Mouse (Mus musculus) heart, embryonic 11.5 days (tissue): ENCODE measurements at regions not wholly inside any gene's neighbourhood (a gene's known extent, or its start where the extent isn't known, plus 50 kb on each side); places are given as distances from the start of the nearest gene placed in this dataset.
"Not testable (repeated sequence)": the region's sequence is repeated elsewhere in the genome, so short reads cannot be mapped to it uniquely, and the experiment has no call there.

Source experiments
- ATAC-seq: fragments of 200-750 bp; cut with Nextera tagmentation; replicated peaks from 2 replicates; pipeline ENCODE4 v1.8.0; 2017; ENCODE audit warnings: moderate library complexity; ENCODE audit not compliant: insufficient number of reproducible peaks, low FRiP score, low TSS enrichment
- H3K27ac ChIP-seq: fragments of 300-500 bp; sonication (generic); 2 replicates; pipeline ENCODE4 v1.5.1; 2014; ENCODE audit warnings: mild to moderate bottlenecking, low read depth, low read length
- H3K27me3 ChIP-seq: fragments of 300-500 bp; sonication (generic); 2 replicates; pipeline ENCODE4 v1.6.1; 2014; ENCODE audit warnings: mild to moderate bottlenecking, low read length, mixed read lengths; ENCODE audit not compliant: control insufficient read depth, insufficient read depth
- H3K36me3 ChIP-seq: fragments of 300-500 bp; sonication (generic); 2 replicates; pipeline ENCODE4 v1.6.1; 2014; ENCODE audit warnings: mild to moderate bottlenecking, low read length, moderate library complexity, mixed read lengths; ENCODE audit not compliant: control insufficient read depth, insufficient read depth
- H3K4me1 ChIP-seq: fragments of 300-500 bp; sonication (generic); 2 replicates; pipeline ENCODE4 v1.6.1; 2014; ENCODE audit warnings: low read length; ENCODE audit not compliant: control insufficient read depth, insufficient read depth
- H3K4me2 ChIP-seq: fragments of 300-500 bp; sonication (generic); 2 replicates; pipeline ENCODE4 v1.6.1; 2014; ENCODE audit warnings: mild to moderate bottlenecking, moderate library complexity
- H3K4me3 ChIP-seq: fragments of 300-500 bp; sonication (generic); 2 replicates; pipeline ENCODE4 v1.5.1; 2014; ENCODE audit warnings: low read depth, low read length
- H3K9ac ChIP-seq: fragments of 300-500 bp; sonication (generic); 2 replicates; pipeline ENCODE4 v1.6.1; 2014; ENCODE audit warnings: mild to moderate bottlenecking, low read depth, low read length, moderate library complexity
- H3K9me3 ChIP-seq: fragments of 300-500 bp; sonication (generic); replicated peaks from 2 replicates; pipeline ENCODE4 v1.6.1; 2016; ENCODE audit warnings: low read length; ENCODE audit not compliant: control insufficient read depth
- WGBS: fragments of 180-500 bp; shearing (Covaris S2); extraction: QIAGEN DNeasy Blood & Tissue Kit; methylation state at CpG from one replicate; pipeline ENCODE4 v1.1.7; 2014; ENCODE audit not compliant: insufficient replicate concordance; 5-methylcytosine and 5-hydroxymethylcytosine counted together

GRCm38 (mm10) chr12:33496306-33496705 lies 66.9 kb downstream of the Twistnb start:
- H3K27me3 ChIP-seq = no peaks in the 10 kb centered on the region
- H3K4me1 ChIP-seq = no peaks in the 10 kb centered on the region
- ATAC-seq = no peak
- WGBS = 77% methylated on average over 9 of the region's 9 CpGs
- H3K36me3 ChIP-seq = no peaks in the 10 kb centered on the region
- H3K27ac ChIP-seq = no peak overlapping the region
- H3K9ac ChIP-seq = no peak overlapping the region
- H3K4me3 ChIP-seq = no peak overlapping the region
- no peak overlapping the region for H3K4me2 ChIP-seq
- no peaks in the 10 kb centered on the region for H3K9me3 ChIP-seq

DNA sequence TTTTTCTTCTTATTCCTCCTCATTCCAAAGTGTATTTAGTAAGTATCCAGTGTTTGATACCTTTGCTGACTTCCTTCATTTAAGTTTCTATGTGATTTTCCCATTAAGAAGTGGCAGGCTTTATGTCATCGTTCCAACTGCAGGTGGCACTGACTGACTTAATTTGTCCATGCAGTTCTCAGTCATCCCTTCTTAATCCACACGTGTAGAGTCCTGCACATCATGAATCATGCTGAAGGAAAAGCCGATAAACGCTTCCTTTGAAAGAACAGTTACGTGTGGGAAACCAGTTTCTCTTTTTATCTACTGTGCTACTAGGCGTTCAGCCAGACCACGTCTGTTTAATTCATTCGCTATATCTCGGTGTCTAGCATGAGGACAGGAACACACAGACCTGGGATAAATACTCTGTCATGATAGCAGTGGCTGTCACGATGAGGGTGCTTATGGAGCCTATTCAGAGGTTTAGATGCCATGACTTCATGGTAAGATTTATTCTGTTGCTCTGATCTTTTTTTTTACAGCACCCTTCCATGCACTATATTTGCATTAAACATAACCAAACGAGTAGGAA lies 68.0 kb downstream of the Twistnb start:
- Histone ChIP-seq H3K4me3 (no peak overlapping the region), H3K9ac (no peak overlapping the region), H3K9me3 (no peaks in the 10 kb centered on the region), H3K27ac (no peak overlapping the region), H3K4me1 (no peaks in the 10 kb centered on the region), H3K36me3 (no peaks in the 10 kb centered on the region), H3K4me2 (no peak overlapping the region), H3K27me3 (no peaks in the 10 kb centered on the region)
- WGBS = 45% methylated on average over 11 of the region's 11 CpGs
- no peak for ATAC-seq

GRCm38 (mm10) chr12:33541566-33541965 lies 112.1 kb downstream of the Twistnb start:
- ATAC-seq = no peak
- Histone ChIP-seq H3K4me3 (no peak overlapping the region), H3K9ac (no peak overlapping the region), H3K4me2 (no peak overlapping the region), H3K36me3 (no peaks in the 10 kb centered on the region), H3K27ac (no peak overlapping the region), H3K9me3 (no peaks in the 10 kb centered on the region), H3K4me1 (no peaks in the 10 kb centered on the region), H3K27me3 (no peaks in the 10 kb centered on the region)
- 98% methylated on average over 7 of the region's 7 CpGs for WGBS

GRCm38 (mm10) chr12:33551660-33552059 lies 122.2 kb downstream of the Twistnb start:
- not testable (repeated sequence) for H3K27me3 ChIP-seq, H3K9ac ChIP-seq, H3K4me3 ChIP-seq, H3K36me3 ChIP-seq, H3K9me3 ChIP-seq, H3K27ac ChIP-seq, H3K4me1 ChIP-seq, H3K4me2 ChIP-seq, ATAC-seq
- 47% methylated on average over 7 of the region's 7 CpGs for WGBS

DNA sequence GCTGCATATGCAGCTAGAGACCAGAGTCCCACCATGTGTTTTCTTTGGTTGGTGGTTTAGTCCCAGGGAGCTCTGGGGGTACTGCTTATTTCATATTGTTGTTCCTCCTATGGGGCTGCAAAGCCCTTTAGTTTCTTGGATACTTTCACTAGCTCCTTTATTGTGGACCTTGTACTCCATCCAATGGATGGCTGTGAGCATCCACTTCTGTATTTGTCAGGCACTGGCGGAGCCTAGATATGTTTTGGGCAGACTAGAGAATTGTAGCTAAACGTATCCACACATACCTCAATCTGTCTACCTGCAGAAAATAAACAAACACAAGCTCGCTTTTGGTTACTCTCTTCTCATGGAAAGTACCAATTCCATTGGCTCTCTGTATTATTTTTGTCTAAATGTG lies 122.8 kb downstream of the Twistnb start:
- no peak for ATAC-seq
- H3K4me1 ChIP-seq = no peaks in the 10 kb centered on the region

GRCm38 (mm10) chr12:33552651-33553050 lies 123.2 kb downstream of the Twistnb start:
- H3K36me3 ChIP-seq = no peaks in the 10 kb centered on the region
- no peak overlapping the region for H3K4me2 ChIP-seq
- 89% methylated on average over 5 of the region's 5 CpGs for WGBS
- no peaks in the 10 kb centered on the region for H3K9me3 ChIP-seq
- H3K9ac ChIP-seq = no peak overlapping the region
- no peak for ATAC-seq
- H3K4me1 ChIP-seq = no peaks in the 10 kb centered on the region
- no peaks in the 10 kb centered on the region for H3K27me3 ChIP-seq
- no peak overlapping the region for H3K27ac ChIP-seq
- H3K4me3 ChIP-seq = no peak overlapping the region

More for the DNA sequence above, 122.8 kb downstream of the Twistnb start:
- no peaks in the 10 kb centered on the region for H3K9me3 ChIP-seq
- WGBS = 83% methylated on average over 3 of the region's 3 CpGs
- H3K27me3 ChIP-seq = no peaks in the 10 kb centered on the region
- no peak overlapping the region for H3K4me3 ChIP-seq
- H3K36me3 ChIP-seq = no peaks in the 10 kb centered on the region
- no peak overlapping the region for H3K4me2 ChIP-seq
- no peak overlapping the region for H3K27ac ChIP-seq
- H3K9ac ChIP-seq = no peak overlapping the region

DNA sequence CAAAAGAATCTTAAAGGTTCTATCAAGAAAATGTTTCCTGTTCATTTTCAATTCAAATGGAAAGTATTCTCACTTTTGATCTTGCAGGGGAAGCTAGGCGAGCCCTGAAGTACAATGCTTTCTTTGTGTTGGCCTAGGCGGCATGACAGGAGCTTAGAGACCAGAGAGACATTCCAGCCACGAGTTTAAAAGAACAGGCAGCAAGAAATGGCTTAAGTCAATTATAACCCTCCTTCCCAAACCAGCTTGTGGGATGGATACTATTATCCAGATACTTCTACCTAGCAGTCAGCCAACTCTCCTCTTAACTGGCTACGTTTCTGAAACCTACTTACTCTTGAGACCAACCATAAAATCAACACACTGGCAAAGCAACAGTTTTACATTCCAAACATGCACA lies 124.3 kb downstream of the Twistnb start:
- 40% methylated on average over 4 of the region's 4 CpGs for WGBS
- no peaks in the 10 kb centered on the region for H3K36me3 ChIP-seq
- no peaks in the 10 kb centered on the region for H3K27me3 ChIP-seq
- no peak overlapping the region for H3K4me2 ChIP-seq
- no peak for ATAC-seq
- no peak overlapping the region for H3K9ac ChIP-seq
- H3K27ac ChIP-seq = 0 out of 2 replicates have a peak overlapping the region, but pooled peaks have one; percentile 6
- H3K9me3 ChIP-seq = no peaks in the 10 kb centered on the region
- H3K4me1 ChIP-seq = no peaks in the 10 kb centered on the region
- H3K4me3 ChIP-seq = no peak overlapping the region

DNA sequence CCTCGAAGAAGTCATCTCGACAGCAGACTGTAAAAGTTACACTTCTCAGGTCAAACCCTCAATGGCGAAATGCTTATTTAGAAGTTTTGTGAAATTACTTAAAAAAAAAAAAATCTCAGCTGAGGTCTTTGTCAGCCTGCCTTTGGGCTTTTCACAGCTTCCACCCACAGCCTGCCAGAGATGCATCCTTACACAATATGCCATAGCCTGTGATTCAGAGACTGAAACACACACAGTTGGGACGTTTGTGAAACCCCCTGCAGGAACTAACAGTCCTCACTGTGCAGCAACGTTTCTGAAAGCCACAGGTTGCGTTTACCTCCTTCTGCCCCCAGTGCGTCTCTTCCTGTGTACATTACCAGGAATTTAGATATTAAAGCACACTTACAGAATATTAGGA lies 131.7 kb downstream of the Twistnb start:
- no peak overlapping the region for H3K4me2 ChIP-seq
- no peaks in the 10 kb centered on the region for H3K4me1 ChIP-seq
- 57% methylated on average over 7 of the region's 7 CpGs for WGBS
- H3K9ac ChIP-seq = no peak overlapping the region
- H3K4me3 ChIP-seq = no peak overlapping the region
- no peaks in the 10 kb centered on the region for H3K9me3 ChIP-seq
- no peaks in the 10 kb centered on the region for H3K36me3 ChIP-seq
- H3K27me3 ChIP-seq = no peaks in the 10 kb centered on the region
- ATAC-seq = no peak
- no peak overlapping the region for H3K27ac ChIP-seq

GRCm38 (mm10) chr12:33577877-33578428 lies 148.5 kb downstream of the Twistnb start:
- Histone ChIP-seq H3K9ac (no peak overlapping the region), H3K27ac (no peak overlapping the region), H3K4me2 (no peak overlapping the region), H3K4me1 (no peaks in the 10 kb centered on the region), H3K27me3 (no peaks in the 10 kb centered on the region), H3K36me3 (no peaks in the 10 kb centered on the region), H3K4me3 (no peak overlapping the region), H3K9me3 (no peaks in the 10 kb centered on the region)
- ATAC-seq = no peak
- 69% methylated on average over 6 of the region's 6 CpGs for WGBS
